Mouse (Mus musculus): ENCODE results near the gene Dio3. TPM values are rescaled to one million over a fixed set of nuclear protein-coding genes. Genes with fewer than 3 reads are reported as not detected.

Gene Dio3
- total and polyA plus RNA-seq, 3 experiments = 0.11 TPM; not detected in 2

DNA sequence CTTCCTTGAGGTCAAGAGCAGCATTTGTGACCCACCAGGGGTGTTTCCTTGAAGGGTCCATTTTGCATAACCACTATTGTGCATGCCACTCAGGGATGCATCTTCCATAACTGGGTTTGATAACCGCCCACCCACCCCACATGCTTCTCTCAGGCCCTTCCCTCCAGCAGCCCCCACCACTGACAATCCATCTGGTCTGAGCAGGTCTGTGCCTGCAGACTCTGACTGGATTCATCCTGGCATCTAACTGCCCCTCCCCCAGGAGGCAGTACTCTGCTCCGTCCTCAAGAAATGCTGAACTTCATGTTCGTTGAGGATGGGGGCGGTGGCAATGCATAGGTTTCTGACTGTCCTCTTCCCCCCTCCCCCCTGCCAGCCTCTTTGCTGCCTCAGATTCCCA lies 4.9 kb downstream of the Dio3 start:
- H3K9me3 ChIP-seq (replicated peaks) = peaks cover 86% of the 10 kb centered on the region
- no peak for TF ChIP-seq TAL1 (conservative IDR thresholded peaks at IDR 0.05; ENCODE audit: low read depth, low read length)
- no peak for TF ChIP-seq GATA2 (IDR thresholded peaks at IDR 0.05; ENCODE audit: borderline replicate concordance, low read depth, low read length)
- TF ChIP-seq POLR2AphosphoS5 (IDR thresholded peaks at IDR 0.05; ENCODE audit: insufficient replicate concordance, low read depth, low read length) = no peak
- TF ChIP-seq CTCF (IDR thresholded peaks at IDR 0.05; ENCODE audit: low read depth, low read length) = no peak
- no peak for TF ChIP-seq GATA1 (IDR thresholded peaks at IDR 0.05; ENCODE audit: borderline replicate concordance, low read length)
- no peaks in the 10 kb centered on the region for H3K4me1 ChIP-seq (ENCODE audit: insufficient read depth, low read depth, low read length)
- DNase-seq (ENCODE audit: low spot score) (no peak), ATAC-seq (ENCODE audit: extremely low read depth, insufficient number of reproducible peaks, low FRiP score, poor library complexity, severe bottlenecking) (no peak)
- H3K36me3 ChIP-seq (replicated peaks) = no peaks in the 10 kb centered on the region
- H3K27me3 ChIP-seq (ENCODE audit: insufficient read depth, low read length) = peaks cover 4% of the 10 kb centered on the region; the same call in 1 of the 2 replicates
- no peak overlapping the region for H3K4me3 ChIP-seq (ENCODE audit: low read depth, low read length)

- peak overlapping the region; percentile 14; the same call in 1 of the 2 replicates for H3K4me3 ChIP-seq (ENCODE audit: low read depth, low read length)
- DNase-seq (ENCODE audit: low spot score) = no peak
- H3K9me3 ChIP-seq (replicated peaks) = peaks cover 93% of the 10 kb centered on the region
- ATAC-seq (ENCODE audit: extremely low read depth, insufficient number of reproducible peaks, low FRiP score, poor library complexity, severe bottlenecking) = no peak
- H3K27me3 ChIP-seq (ENCODE audit: insufficient read depth, low read length) = no peaks in the 10 kb centered on the region
- no peaks in the 10 kb centered on the region for H3K36me3 ChIP-seq (replicated peaks)
- TF ChIP-seq POLR2AphosphoS5 (IDR thresholded peaks at IDR 0.05; ENCODE audit: insufficient replicate concordance, low read depth, low read length) = no peak
- no peak for TF ChIP-seq CTCF (IDR thresholded peaks at IDR 0.05; ENCODE audit: low read depth, low read length)
- no peaks in the 10 kb centered on the region for H3K4me1 ChIP-seq (ENCODE audit: insufficient read depth, low read depth, low read length)
Measured at GRCm38 (mm10) chr12:110292816-110293215, 13.9 kb downstream of the Dio3 start.

- H3K4me3 ChIP-seq (ENCODE audit: low read depth, low read length) = no peak overlapping the region; the same call in 1 of the 2 replicates
- ATAC-seq (ENCODE audit: extremely low read depth, insufficient number of reproducible peaks, low FRiP score, poor library complexity, severe bottlenecking) (no peak), DNase-seq (ENCODE audit: low spot score) (no peak)
- no peaks in the 10 kb centered on the region for H3K4me1 ChIP-seq (ENCODE audit: insufficient read depth, low read depth, low read length)
- TF ChIP-seq TAL1 (conservative IDR thresholded peaks at IDR 0.05; ENCODE audit: low read depth, low read length) (no peak), GATA2 (IDR thresholded peaks at IDR 0.05; ENCODE audit: borderline replicate concordance, low read depth, low read length) (no peak), GATA1 (IDR thresholded peaks at IDR 0.05; ENCODE audit: borderline replicate concordance, low read length) (no peak), CTCF (IDR thresholded peaks at IDR 0.05; ENCODE audit: low read depth, low read length) (no peak), POLR2AphosphoS5 (IDR thresholded peaks at IDR 0.05; ENCODE audit: insufficient replicate concordance, low read depth, low read length) (no peak)
- H3K27me3 ChIP-seq (ENCODE audit: insufficient read depth, low read length) = no peaks in the 10 kb centered on the region
- H3K9me3 ChIP-seq (replicated peaks) = peaks cover 93% of the 10 kb centered on the region
- H3K36me3 ChIP-seq (replicated peaks) = no peaks in the 10 kb centered on the region
Measured at GRCm38 (mm10) chr12:110294891-110295290, 16.0 kb downstream of the Dio3 start.

DNA sequence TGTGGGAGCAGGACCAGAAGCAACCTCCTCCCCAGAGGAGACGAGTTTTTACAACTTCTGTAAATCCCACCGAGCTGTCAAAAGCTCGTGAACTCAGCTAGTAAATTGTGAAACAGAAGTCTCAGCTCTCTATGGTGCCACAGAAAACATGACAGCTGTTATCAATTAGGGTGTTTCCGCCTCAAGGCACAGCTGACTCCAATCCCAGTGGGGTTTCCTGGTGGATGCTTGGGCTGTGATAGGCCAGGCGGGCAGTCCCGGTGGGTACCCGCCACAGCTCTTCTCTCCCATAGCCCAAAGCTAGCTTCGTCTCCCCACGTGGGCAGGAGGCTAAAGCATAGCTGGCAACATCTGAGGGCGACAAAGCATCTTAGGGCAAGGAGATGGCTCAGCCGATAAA lies 19.8 kb downstream of the Dio3 start:
- DNase-seq (ENCODE audit: low spot score) (no peak), ATAC-seq (ENCODE audit: extremely low read depth, insufficient number of reproducible peaks, low FRiP score, poor library complexity, severe bottlenecking) (no peak)
- H3K9me3 ChIP-seq (replicated peaks) = peaks cover 85% of the 10 kb centered on the region
- no peaks in the 10 kb centered on the region for H3K36me3 ChIP-seq (replicated peaks)
- TF ChIP-seq GATA1 (IDR thresholded peaks at IDR 0.05; ENCODE audit: borderline replicate concordance, low read length) (no peak), POLR2AphosphoS5 (IDR thresholded peaks at IDR 0.05; ENCODE audit: insufficient replicate concordance, low read depth, low read length) (no peak), TAL1 (conservative IDR thresholded peaks at IDR 0.05; ENCODE audit: low read depth, low read length) (no peak), CTCF (IDR thresholded peaks at IDR 0.05; ENCODE audit: low read depth, low read length) (no peak), GATA2 (IDR thresholded peaks at IDR 0.05; ENCODE audit: borderline replicate concordance, low read depth, low read length) (no peak)
- no peaks in the 10 kb centered on the region for H3K27me3 ChIP-seq (ENCODE audit: insufficient read depth, low read length)
- no peak overlapping the region for H3K4me3 ChIP-seq (ENCODE audit: low read depth, low read length)
- H3K4me1 ChIP-seq (ENCODE audit: insufficient read depth, low read depth, low read length) = no peaks in the 10 kb centered on the region

- no peaks in the 10 kb centered on the region for H3K27me3 ChIP-seq (ENCODE audit: insufficient read depth, low read length)
- ATAC-seq (ENCODE audit: extremely low read depth, insufficient number of reproducible peaks, low FRiP score, poor library complexity, severe bottlenecking) (no peak), DNase-seq (ENCODE audit: low spot score) (no peak)
- no peak for TF ChIP-seq TAL1 (conservative IDR thresholded peaks at IDR 0.05; ENCODE audit: low read depth, low read length)
- no peak for TF ChIP-seq GATA2 (IDR thresholded peaks at IDR 0.05; ENCODE audit: borderline replicate concordance, low read depth, low read length)
- TF ChIP-seq GATA1 (IDR thresholded peaks at IDR 0.05; ENCODE audit: borderline replicate concordance, low read length) = no peak
- TF ChIP-seq POLR2AphosphoS5 (IDR thresholded peaks at IDR 0.05; ENCODE audit: insufficient replicate concordance, low read depth, low read length) = no peak
- no peak for TF ChIP-seq CTCF (IDR thresholded peaks at IDR 0.05; ENCODE audit: low read depth, low read length)
- H3K4me3 ChIP-seq (ENCODE audit: low read depth, low read length) = peak overlapping the region; percentile 23
- H3K9me3 ChIP-seq (replicated peaks) = peaks cover 46% of the 10 kb centered on the region
- no peaks in the 10 kb centered on the region for H3K36me3 ChIP-seq (replicated peaks)
- H3K4me1 ChIP-seq (ENCODE audit: insufficient read depth, low read depth, low read length) = no peaks in the 10 kb centered on the region
Measured at GRCm38 (mm10) chr12:110319696-110320095, 40.8 kb downstream of the Dio3 start.

Other genes with a start within 250 kb of the Dio3 start
- gene Ppp2r5c, start 168.1 kb downstream of the Dio3 start, total RNA-seq (2014; fragmentation: Nextera tagmentation) = 174 and 192 TPM in 2 replicates
- gene Ppp2r5c, start 168.1 kb downstream of the Dio3 start, total RNA-seq (2017) = 262 and 282 TPM in 2 replicates
- gene Ppp2r5c, start 168.1 kb downstream of the Dio3 start, polyA plus RNA-seq (2012) = 24.6 and 30.6 TPM in 2 replicates

Measured in G1E (cell line).